Mouse (Mus musculus) testis, adult 2 months (tissue): ENCODE results near the gene Rpgrip1l.

Experiments
- CTCF ChIP-seq: fragments of 200-500 bp; IDR thresholded peaks from 2 replicates; pipeline ENCODE4 v1.5.1; 2012; ENCODE audit warnings: low read depth, mild to moderate bottlenecking, inconsistent platforms, low read length, moderate library complexity; ENCODE audit not compliant: control insufficient read depth, insufficient read depth, insufficient replicate concordance
- POLR2A ChIP-seq: fragments of 200-500 bp; IDR thresholded peaks from 2 replicates; pipeline ENCODE4 v1.6.1; 2012; ENCODE audit warnings: low read depth, mild to moderate bottlenecking, inconsistent platforms, low read length, moderate library complexity; ENCODE audit not compliant: control insufficient read depth

- TF ChIP-seq CTCF (no peak), POLR2A (no peak)
Observed at GRCm38 (mm10) chr8:91312342-91312741, 720 bp downstream of the Rpgrip1l start.
